Mouse (Mus musculus) CH12.LX (cell line): Measurements from ENCODE around the gene Rasal3.

ENCODE experiments used
- CHD2 ChIP-seq: IDR thresholded peaks from 2 replicates; pipeline ENCODE4 v1.6.1; 2011; ENCODE audit warnings: low read length, improper control_type of control experiment
- CTCF ChIP-seq, 2 experiments: IDR thresholded peaks in 1 of 2; conservative IDR thresholded peaks in 1 of 2; 2 replicates each; pipeline ENCODE4 v1.5.1; 2011 to 2012; ENCODE audit warnings: low read depth in 2 of 2, low read length in 2 of 2, improper control_type of control experiment in 1 of 2, inconsistent platforms in 1 of 2, mild to moderate bottlenecking in 1 of 2, moderate library complexity in 1 of 2
- E2F4 ChIP-seq: IDR thresholded peaks from 2 replicates; pipeline ENCODE4 v1.6.1; 2011; ENCODE audit warnings: low read depth, low read length, improper control_type of control experiment; ENCODE audit not compliant: insufficient replicate concordance
- JUN ChIP-seq: IDR thresholded peaks from 2 replicates; pipeline ENCODE4 v1.6.1; 2011; ENCODE audit warnings: low read depth, mild to moderate bottlenecking, low read length, improper control_type of control experiment, moderate library complexity; ENCODE audit not compliant: insufficient read depth
- MAX ChIP-seq: IDR thresholded peaks from 2 replicates; pipeline ENCODE4 v1.6.1; 2011; ENCODE audit warnings: low read length, improper control_type of control experiment
- POLR2A ChIP-seq: IDR thresholded peaks from 2 replicates; pipeline ENCODE4 v1.6.1; 2011; ENCODE audit warnings: low read depth, mild to moderate bottlenecking, improper control_type of control experiment, low read length
- POLR2AphosphoS2 ChIP-seq: IDR thresholded peaks from 2 replicates; pipeline ENCODE4 v1.6.1; 2011; ENCODE audit warnings: low read depth, low read length, improper control_type of control experiment
- TCF12 ChIP-seq: IDR thresholded peaks from 2 replicates; pipeline ENCODE4 v1.6.1; 2014; ENCODE audit warnings: low read depth, mild to moderate bottlenecking, inconsistent platforms, low read length, improper control_type of control experiment
- UBTF ChIP-seq: IDR thresholded peaks from 2 replicates; pipeline ENCODE4 v1.6.1; 2012; ENCODE audit warnings: low read depth, mild to moderate bottlenecking, inconsistent platforms, low read length, improper control_type of control experiment, moderate library complexity
- USF1 ChIP-seq: IDR thresholded peaks from 2 replicates; pipeline ENCODE4 v1.6.1; 2014; ENCODE audit warnings: low read depth, mild to moderate bottlenecking, inconsistent platforms, low read length, improper control_type of control experiment

GRCm38 (mm10) chr17:32386659-32387432, 16.5 kb downstream of the Rasal3 start:
- peak; percentile 67 to 80 for TF ChIP-seq CTCF (conservative IDR thresholded peaks at IDR 0.05 in 1 of 2, IDR thresholded peaks at IDR 0.05 in 1 of 2; ENCODE audit: low read depth in 2 of 2, low read length in 2 of 2)
- TF ChIP-seq MAX, result no peak
- no peak for TF ChIP-seq USF1
- TF ChIP-seq UBTF, result no peak
- no peak for TF ChIP-seq CHD2
- no peak for TF ChIP-seq JUN
- TF ChIP-seq POLR2A, result no peak
- TF ChIP-seq E2F4, result no peak
- no peak for TF ChIP-seq TCF12
- TF ChIP-seq POLR2AphosphoS2, result no peak
